Mouse (Mus musculus) spleen, postnatal 10 days (tissue): ENCODE results near the gene Tnfaip8l1.

ENCODE experiments used
- DNase-seq, 2 experiments: peaks; one replicate each; pipeline ENCODE4 v3.0.0; 2021 to 2022; ENCODE audit warnings: low spot score in 2 of 2

Gene Tnfaip8l1

GRCm38 (mm10) chr17:56162231-56162774 is at the start of gene Tnfaip8l1:
Tnfaip8l1 (plus strand) TSS chr17:56162477.
- peak; percentile 76 to 92 for DNase-seq

- no peak for DNase-seq
These were observed 49.5 kb upstream of the Tnfaip8l1 start for GRCm38 (mm10) chr17:56112743-56113142.

- DNase-seq = no peak
These were observed 46.1 kb upstream of the Tnfaip8l1 start for GRCm38 (mm10) chr17:56116193-56116592.

- peak in 1 of 2 experiments; percentile 46 for DNase-seq
These were observed 45.0 kb upstream of the Tnfaip8l1 start, which contains the start of gene Plin5 for GRCm38 (mm10) chr17:56117251-56117710. Plin5 (minus strand) TSS chr17:56117596.

- DNase-seq = no peak
These were observed 42.8 kb upstream of the Tnfaip8l1 start for GRCm38 (mm10) chr17:56119431-56119830.

- DNase-seq = no peak
These were observed 42.0 kb upstream of the Tnfaip8l1 start for GRCm38 (mm10) chr17:56119981-56120880.

- no peak for DNase-seq
These were observed 40.5 kb upstream of the Tnfaip8l1 start, which contains the start of gene Lrg1 for GRCm38 (mm10) chr17:56121826-56122225. Lrg1 (minus strand) TSS chr17:56122001.

GRCm38 (mm10) chr17:56123161-56123560 is 39.1 kb upstream of the Tnfaip8l1 start:
- DNase-seq = no peak

GRCm38 (mm10) chr17:56123681-56124340 is 38.5 kb upstream of the Tnfaip8l1 start:
- no peak for DNase-seq

GRCm38 (mm10) chr17:56124377-56125275 is 37.7 kb upstream of the Tnfaip8l1 start:
- peak; percentile 36 to 78 for DNase-seq

GRCm38 (mm10) chr17:56125276-56125630 is 37.0 kb upstream of the Tnfaip8l1 start:
- no peak for DNase-seq

- no peak for DNase-seq
These were observed 36.1 kb upstream of the Tnfaip8l1 start for GRCm38 (mm10) chr17:56126175-56126574.

GRCm38 (mm10) chr17:56128246-56128645 is 34.0 kb upstream of the Tnfaip8l1 start:
- no peak for DNase-seq

GRCm38 (mm10) chr17:56131136-56131535 is 31.1 kb upstream of the Tnfaip8l1 start:
- no peak for DNase-seq

GRCm38 (mm10) chr17:56131814-56132213 is 30.5 kb upstream of the Tnfaip8l1 start:
- DNase-seq = peak; percentile 75 to 88

GRCm38 (mm10) chr17:56132661-56133060 is 29.6 kb upstream of the Tnfaip8l1 start:
- DNase-seq = peak; percentile 66 to 83

GRCm38 (mm10) chr17:56133457-56134363 is 28.6 kb upstream of the Tnfaip8l1 start:
- DNase-seq = no peak

GRCm38 (mm10) chr17:56134463-56134971 is 27.8 kb upstream of the Tnfaip8l1 start:
- peak; percentile 67 to 87 for DNase-seq

- DNase-seq = no peak
These were observed 25.7 kb upstream of the Tnfaip8l1 start for GRCm38 (mm10) chr17:56136558-56136957.
